Mouse (Mus musculus) E14TG2a.4 (cell line): ENCODE results near the gene 1700003E16Rik.

Experiments used
- H3K27me3 ChIP-seq: 2 replicates; pipeline ENCODE4 v1.6.1; 2014; ENCODE audit warnings: low read length, control low read depth; ENCODE audit not compliant: insufficient read depth
- H3K36me3 ChIP-seq: 2 replicates; pipeline ENCODE4 v1.6.1; 2014; ENCODE audit warnings: low read length, control low read depth; ENCODE audit not compliant: insufficient read depth
- H3K4me1 ChIP-seq: replicated peaks from 2 replicates; pipeline ENCODE4 v1.6.1; 2014; ENCODE audit warnings: low read depth, low read length, control low read depth
- H3K4me3 ChIP-seq: replicated peaks from 2 replicates; pipeline ENCODE4 v1.5.1; 2014; ENCODE audit warnings: mild to moderate bottlenecking, low read length
- H3K9me3 ChIP-seq: 2 replicates; pipeline ENCODE4 v1.6.1; 2014; ENCODE audit warnings: low read length, control low read depth
- CTCF ChIP-seq: conservative IDR thresholded peaks from 2 replicates; pipeline ENCODE4 v1.5.1; 2014; ENCODE audit warnings: low read length
- NANOG ChIP-seq: IDR thresholded peaks from 2 replicates; pipeline ENCODE4 v1.6.1; 2014; ENCODE audit warnings: borderline replicate concordance, low read length, mixed read lengths
- POU5F1 ChIP-seq: IDR thresholded peaks from 2 replicates; pipeline ENCODE4 v1.6.1; 2014; ENCODE audit warnings: low read length, borderline replicate concordance

Gene 1700003E16Rik

DNA sequence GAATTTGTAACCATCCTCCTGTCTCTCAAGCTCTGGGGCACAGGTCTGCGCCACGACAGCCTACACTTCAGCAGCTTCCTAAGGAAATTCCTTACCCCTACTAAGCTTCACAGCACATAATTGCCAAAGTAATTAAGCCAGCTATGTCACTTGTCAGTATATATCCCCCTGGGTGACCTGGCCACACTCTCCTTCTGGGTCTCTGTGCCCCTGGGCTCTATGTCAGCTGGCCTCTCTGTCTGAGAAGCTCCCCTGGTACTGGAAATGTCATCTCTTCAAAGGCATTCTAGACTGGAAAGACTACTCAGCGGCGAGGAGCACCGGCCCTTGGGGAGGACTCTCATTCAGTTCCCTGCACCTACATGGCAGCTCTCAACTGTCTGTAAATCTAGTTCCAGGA, 33.2 kb upstream of the 1700003E16Rik start:
- no peaks in the 10 kb centered on the region for H3K27me3 ChIP-seq
- H3K4me3 ChIP-seq: 0 out of 2 replicates have a peak overlapping the region, but pooled peaks have one; percentile 91
- H3K9me3 ChIP-seq: no peaks in the 10 kb centered on the region
- TF ChIP-seq NANOG (no peak), POU5F1 (no peak), CTCF (no peak)
- peaks cover 60% of the 10 kb centered on the region for H3K4me1 ChIP-seq
- peaks cover 32% of the 10 kb centered on the region for H3K36me3 ChIP-seq

DNA sequence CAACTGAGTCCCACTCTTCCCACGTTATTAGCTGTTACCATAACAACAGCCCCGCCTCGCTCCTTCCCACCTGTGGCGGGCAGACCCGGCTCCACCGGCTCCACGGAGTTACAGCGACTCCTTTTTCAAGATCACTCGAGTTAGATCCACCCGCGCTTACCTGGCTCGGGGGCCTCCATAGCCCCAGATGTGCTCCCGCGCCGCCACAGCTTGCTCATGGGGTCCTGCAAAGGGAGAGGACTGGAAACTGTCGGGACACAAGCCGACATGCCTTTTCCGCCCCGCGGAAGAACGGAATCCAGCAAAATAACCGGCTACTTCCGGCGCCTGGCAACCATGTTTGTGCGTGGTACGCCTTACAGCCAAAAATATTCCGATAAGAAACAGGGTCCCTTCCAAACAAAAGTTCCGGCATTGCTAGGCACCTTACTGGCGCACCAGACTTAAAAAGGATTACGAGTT, 31.3 kb upstream of the 1700003E16Rik start:
- TF ChIP-seq CTCF: no peak
- TF ChIP-seq POU5F1: no peak
- TF ChIP-seq NANOG: no peak
- Histone ChIP-seq H3K27me3 (no peaks in the 10 kb centered on the region), H3K4me1 (peaks cover 44% of the 10 kb centered on the region), H3K9me3 (no peaks in the 10 kb centered on the region), H3K4me3 (peak overlapping the region; percentile 91), H3K36me3 (peaks cover 13% of the 10 kb centered on the region)

- Histone ChIP-seq H3K36me3 (peaks cover 12% of the 10 kb centered on the region), H3K27me3 (no peaks in the 10 kb centered on the region), H3K9me3 (no peaks in the 10 kb centered on the region), H3K4me1 (peaks cover 39% of the 10 kb centered on the region), H3K4me3 (peak within 1 kb of the TSS; percentile 91)
- no peak for TF ChIP-seq NANOG
- no peak for TF ChIP-seq CTCF
- no peak for TF ChIP-seq POU5F1
Observed at GRCm38 (mm10) chr6:83125331-83125730, 30.9 kb upstream of the 1700003E16Rik start, which contains the start of gene Ino80b. Gene Ino80b (minus strand): TSS chr6:83125431.

DNA sequence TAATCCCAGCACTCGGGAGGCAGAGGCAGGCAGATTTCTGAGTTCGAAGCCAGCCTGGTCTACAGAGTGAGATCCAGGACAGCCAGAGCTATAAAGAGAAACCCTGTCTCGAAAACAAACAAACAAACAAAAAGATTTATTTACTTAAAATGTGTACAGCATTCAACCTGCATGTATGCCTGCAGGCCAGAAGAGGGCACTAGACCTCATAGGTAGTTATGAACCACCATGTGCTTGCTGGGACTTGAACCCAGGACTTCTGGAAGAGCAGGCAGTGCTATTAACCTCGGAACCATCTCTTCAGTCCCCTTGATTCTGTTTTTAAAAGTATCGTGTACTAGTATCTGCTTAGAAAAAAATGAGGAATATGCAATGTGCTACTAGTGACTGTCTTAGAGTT, 28.8 kb upstream of the 1700003E16Rik start:
- Histone ChIP-seq H3K4me1 (peaks cover 48% of the 10 kb centered on the region), H3K36me3 (peaks cover 12% of the 10 kb centered on the region), H3K27me3 (no peaks in the 10 kb centered on the region), H3K4me3 (no peak overlapping the region), H3K9me3 (no peaks in the 10 kb centered on the region)
- no peak for TF ChIP-seq POU5F1
- peak; percentile 62 for TF ChIP-seq CTCF

DNA sequence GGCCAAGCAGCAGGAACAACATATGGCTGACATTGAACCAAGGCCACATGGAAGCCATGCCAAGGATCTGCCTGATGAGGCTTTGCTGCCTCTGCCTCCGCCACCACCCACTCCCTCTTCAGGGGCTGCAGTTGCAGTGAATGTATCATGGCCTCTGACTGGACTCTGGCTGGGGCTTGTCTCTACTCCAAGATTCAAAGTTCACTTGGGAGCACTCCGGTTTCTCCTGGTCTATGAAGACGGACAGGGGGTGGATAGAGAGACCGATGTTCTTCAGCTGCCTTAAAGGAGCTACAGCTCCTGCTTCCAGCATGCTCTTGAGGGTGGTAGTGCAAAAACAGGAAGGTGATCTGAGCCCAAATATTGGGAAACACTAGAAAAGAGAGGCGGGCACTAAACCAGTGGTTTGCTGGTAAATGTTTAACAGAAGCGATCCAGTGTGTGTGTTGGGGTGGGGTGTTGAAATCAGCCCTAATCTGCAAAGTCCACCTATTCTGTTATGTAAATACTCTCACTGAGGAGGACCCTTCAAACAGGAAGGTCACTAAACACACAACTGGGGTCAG, 24.7 kb upstream of the 1700003E16Rik start:
- Histone ChIP-seq H3K4me1 (peaks cover 44% of the 10 kb centered on the region), H3K27me3 (peaks cover 29% of the 10 kb centered on the region), H3K36me3 (no peaks in the 10 kb centered on the region), H3K9me3 (no peaks in the 10 kb centered on the region), H3K4me3 (no peak overlapping the region)
- no peak for TF ChIP-seq CTCF
- no peak for TF ChIP-seq NANOG
- no peak for TF ChIP-seq POU5F1

DNA sequence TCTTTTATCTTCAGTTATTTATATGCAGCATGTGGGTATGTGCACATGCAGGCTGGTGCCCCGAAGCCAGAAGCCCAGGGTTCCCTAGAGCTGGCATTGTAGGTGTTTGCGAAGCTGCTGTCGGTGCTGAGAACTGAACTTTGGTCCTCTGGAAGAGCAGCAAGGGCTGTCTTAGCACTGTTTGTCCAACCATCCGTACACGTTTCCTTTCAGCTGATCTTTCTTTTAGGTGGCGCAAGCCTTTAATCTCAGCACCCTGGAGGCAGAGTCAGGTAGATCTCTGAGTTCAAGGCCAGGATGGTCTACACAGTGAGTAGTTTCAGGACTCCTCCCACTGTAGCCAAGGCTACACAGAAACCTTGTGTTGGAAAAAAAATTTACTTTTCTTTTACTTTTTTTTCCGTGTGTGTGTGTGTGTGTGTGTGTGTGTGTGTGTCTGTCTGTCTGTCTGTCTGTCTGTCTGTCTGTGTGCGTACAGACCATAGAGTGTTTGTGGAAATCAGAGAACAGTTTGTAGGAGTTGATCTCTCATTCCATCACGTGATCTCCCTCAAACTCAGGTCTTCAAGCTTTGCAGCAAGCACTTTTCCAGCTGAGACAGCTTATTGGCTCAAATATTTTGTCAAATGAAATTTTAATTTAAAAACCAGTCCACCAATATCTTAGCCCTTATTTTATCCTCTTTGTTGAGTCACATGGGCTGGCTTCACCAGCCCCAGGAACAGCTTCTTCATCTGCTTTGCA, 23.9 kb upstream of the 1700003E16Rik start:
- Histone ChIP-seq H3K4me1 (peaks cover 52% of the 10 kb centered on the region), H3K4me3 (no peak overlapping the region), H3K9me3 (no peaks in the 10 kb centered on the region), H3K27me3 (peaks cover 37% of the 10 kb centered on the region), H3K36me3 (no peaks in the 10 kb centered on the region)
- TF ChIP-seq POU5F1: no peak
- no peak for TF ChIP-seq NANOG
- TF ChIP-seq CTCF: no peak

DNA sequence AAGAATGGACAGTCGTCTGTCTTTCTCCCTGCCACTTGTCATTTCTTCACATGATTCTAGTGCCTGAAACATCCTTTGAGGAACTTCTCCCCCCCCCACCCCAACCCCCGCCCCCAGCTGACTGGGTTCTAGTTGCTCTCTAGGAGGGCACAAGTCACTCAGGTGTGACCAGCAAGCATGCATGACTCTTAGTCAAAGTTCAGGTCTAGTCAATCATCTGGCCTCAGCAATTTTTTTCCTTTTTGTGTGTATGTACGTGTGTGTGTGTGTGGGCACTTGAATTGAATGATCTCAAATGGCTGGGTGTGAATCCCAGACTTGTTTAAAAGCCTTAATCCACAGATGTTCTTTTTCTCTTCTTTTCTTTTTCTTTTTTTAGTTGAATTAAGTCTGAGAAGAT, 22.0 kb upstream of the 1700003E16Rik start:
- no peaks in the 10 kb centered on the region for H3K9me3 ChIP-seq
- peaks cover 58% of the 10 kb centered on the region for H3K4me1 ChIP-seq
- H3K27me3 ChIP-seq: peaks cover 55% of the 10 kb centered on the region
- no peaks in the 10 kb centered on the region for H3K36me3 ChIP-seq
- H3K4me3 ChIP-seq: no peak overlapping the region
- TF ChIP-seq POU5F1 (no peak), NANOG (no peak), CTCF (no peak)

DNA sequence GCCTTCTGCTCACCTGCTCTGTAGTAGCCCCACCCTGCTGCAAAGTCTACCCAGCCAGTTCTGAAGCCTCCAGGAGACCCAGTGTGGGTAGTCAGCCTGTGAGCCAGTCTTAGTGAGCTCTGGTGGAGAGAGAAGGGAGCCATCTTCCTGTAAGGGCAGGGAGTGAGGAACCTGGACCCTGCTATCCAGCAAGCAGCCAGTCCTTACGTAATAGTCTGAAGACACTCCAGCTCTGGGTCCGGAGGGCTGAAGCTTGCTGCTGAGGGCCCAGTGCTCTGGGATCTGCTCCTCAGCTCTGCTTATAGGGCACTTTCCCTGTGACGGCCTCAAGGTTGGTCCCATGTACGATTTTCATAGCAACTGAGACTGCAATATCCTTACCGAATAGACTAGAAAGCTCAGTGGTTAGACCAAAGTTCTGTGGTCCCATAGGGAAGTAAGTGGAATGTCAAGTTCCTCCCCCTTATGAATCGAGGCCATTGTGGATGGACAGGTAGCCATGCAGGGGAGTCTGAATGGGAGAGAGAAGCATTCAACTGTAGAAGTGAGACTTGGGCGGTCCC, 21.2 kb upstream of the 1700003E16Rik start, which contains the start of gene Rtkn:
Gene Rtkn, plus strand, starts transcription at position 513 of the 563 bp plus-strand sequence.
- H3K9me3 ChIP-seq: no peaks in the 10 kb centered on the region
- TF ChIP-seq NANOG (no peak), CTCF (no peak), POU5F1 (no peak)

More for the DNA sequence above, 21.2 kb upstream of the 1700003E16Rik start, which contains the start of gene Rtkn:
- Histone ChIP-seq H3K36me3 (no peaks in the 10 kb centered on the region), H3K27me3 (peaks cover 63% of the 10 kb centered on the region), H3K4me1 (peaks cover 58% of the 10 kb centered on the region), H3K4me3 (peak within 1 kb of the TSS; percentile 66)
